Mouse (Mus musculus): ENCODE measurements around the gene Rai14.

Rai14 gene

DNA sequence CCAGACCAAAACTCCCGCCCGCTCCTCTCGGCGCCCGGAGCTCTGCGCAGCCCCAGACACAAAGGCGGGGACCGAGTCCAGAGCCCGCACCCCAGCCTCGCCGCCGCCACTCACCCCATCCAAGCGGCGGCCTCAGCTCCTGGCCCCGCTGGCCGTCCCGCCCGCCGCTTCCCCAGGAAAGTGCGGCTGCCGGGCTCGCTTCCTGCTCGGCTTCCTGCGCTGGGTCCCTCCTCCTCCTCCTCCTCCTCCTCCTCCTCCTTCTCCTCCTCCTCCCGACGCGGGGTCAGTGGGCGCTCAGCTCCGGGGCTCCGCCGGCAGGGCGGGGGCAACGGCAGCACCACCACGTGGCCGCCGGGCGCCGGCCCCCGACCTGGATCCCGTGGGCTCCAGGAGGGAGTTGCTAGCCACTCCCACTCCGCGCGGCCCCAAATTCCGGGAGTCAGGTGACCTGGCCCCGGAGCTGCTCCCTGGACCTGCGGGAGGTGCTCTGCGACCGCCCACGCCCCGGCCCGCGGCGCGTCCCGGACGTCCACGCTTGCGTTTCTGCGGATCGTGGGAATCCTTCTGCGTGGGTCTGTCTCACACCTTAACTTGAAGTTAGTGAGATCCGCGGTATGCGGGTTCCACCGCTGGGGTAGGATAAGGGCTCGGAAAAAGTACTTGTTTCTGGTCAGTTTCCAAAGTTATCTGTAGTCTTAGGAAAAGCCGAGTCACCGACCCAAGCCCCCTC lies at the start of gene Rai14:
Rai14 (minus strand) TSS at position 216 of the 730 bp plus-strand sequence.
- DNase-seq (ENCODE audit: low spot score) = peak; percentile 88

DNA sequence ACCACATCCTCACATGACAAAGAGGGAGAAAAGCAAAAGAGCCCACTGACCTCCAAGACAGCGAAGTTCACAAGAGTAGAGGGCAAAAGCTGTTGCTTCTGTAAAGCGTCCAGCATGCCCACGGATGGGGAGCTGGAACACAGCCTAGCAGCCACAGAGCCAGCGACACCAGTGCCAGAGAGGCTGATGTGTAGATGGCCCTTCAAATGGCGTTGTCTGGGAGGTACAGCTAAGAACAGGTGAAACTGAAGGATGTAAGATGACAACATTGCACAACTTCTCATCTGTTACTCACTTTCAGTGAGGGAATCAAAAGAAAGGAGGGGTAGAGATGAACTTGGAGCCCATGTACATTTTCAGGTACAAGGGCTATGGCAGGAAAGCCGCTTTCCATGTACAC lies 47.0 kb upstream of the Rai14 start:
- DNase-seq (ENCODE audit: low spot score) = no peak

DNA sequence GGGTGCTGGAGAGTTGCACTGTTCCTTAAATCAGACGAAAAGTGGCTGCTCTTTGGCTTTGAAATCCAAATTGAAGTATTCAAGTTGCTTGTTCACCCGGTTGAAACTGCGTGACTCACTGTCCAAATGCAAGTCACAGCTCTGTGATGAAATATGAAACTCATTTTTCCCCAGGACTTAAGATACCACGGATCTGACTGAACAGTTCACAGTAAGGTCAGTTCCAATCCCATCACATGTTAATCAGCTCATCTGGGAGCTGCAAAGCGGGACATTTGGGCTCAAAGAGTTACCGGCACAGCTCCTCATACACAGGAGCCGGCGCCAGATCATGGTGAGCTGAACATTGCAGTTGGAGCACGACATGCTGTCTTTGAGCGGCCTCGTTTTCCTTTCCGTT lies 45.6 kb upstream of the Rai14 start:
- DNase-seq (ENCODE audit: low spot score) = peak; percentile 33

DNA sequence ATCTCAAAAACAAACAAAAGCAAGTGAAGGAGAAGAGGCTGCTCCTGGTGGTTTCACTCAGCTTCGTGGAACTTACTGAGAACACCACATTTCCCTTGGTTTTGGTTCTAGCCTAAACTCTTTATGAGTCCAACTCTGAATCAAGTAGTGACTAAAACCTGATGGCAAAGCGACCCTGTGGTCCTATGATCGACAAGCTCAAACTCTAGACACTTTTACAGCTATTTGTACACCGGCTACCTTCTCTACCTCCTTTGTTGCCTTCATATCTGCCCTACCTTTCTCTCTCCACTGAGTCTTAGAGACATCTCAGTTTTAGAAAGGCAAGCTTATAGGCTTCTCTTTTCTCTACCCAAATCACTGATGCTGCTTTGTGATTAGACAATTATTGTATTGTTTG lies 45.0 kb upstream of the Rai14 start:
- DNase-seq (ENCODE audit: low spot score) = no peak

DNA sequence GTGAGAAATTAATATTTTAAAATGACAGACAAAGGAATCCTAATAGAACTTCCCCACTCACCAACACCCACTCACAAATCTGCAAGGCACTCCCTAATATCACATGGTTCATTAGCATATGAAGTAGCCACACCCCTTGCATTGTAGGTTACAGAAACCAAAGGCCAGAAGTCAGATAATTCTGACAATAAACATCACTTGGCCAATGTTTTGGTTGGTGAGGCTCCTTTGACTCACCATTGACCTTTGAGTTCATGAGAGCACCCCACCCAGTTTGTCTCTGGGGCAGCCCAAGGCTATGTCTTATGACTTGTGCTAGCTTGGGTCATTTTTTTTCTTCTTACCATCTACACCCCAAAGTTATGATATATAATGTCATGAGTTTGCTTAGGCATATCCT lies 44.4 kb upstream of the Rai14 start:
- DNase-seq (ENCODE audit: low spot score) = no peak

DNA sequence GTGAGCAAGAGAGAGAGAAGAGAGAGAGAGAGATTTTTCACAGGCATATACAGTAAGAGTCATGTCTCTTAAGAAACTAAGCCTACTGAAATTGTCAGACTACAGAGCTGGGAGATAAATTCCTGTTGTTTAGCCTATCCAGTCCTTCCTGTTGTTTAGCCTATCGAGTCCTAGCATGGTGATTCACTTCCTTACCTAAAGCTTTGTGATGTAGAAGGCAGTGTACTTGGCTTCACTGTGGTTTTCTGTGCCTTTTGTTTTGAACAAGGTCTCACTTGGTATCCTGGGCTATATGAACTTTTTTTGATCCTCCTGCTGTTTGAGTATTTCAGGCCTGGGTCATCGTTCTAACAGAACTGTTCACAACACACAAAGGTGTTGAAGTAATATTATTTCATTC lies 36.7 kb upstream of the Rai14 start:
- no peak for DNase-seq (ENCODE audit: low spot score)

DNA sequence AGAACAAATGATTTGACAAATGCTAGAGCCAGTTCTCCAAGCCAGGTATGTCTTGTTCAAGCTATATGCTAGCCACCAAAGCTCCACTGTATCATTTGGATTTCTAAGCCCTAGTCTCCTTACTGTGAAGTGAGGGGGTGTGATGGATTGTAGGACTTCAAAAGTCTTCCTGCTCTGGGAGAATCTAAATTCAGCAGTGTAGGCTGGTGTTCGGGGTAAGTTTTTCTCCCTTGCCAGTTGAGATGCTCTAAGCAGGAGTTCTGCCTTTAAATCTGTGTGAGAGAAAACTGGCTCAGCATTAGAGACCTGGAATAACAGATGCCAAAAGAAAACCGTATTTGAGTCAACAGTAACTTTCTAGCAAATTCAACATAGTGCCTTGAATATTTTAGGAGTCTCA lies 35.9 kb upstream of the Rai14 start:
- DNase-seq (ENCODE audit: low spot score) = no peak

DNA sequence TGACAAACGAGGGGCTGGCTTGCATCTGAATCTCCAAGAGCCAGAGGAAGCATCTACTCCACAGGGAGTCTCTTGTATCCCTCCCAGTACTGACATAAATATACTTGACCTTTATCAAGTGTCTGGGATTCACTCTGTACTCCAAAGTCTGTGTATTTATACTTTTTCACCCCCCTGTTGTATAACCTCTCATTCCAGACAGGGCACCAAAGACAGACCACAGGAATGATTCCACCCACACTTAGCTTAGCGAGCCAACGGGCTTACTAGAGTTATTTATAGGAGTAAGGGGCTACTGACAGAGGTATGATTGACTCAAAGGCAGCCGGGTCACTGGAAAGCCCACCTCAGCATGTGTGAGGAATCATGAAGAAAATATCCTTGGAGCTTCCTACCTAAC lies 35.3 kb upstream of the Rai14 start:
- DNase-seq (ENCODE audit: low spot score) = no peak

DNA sequence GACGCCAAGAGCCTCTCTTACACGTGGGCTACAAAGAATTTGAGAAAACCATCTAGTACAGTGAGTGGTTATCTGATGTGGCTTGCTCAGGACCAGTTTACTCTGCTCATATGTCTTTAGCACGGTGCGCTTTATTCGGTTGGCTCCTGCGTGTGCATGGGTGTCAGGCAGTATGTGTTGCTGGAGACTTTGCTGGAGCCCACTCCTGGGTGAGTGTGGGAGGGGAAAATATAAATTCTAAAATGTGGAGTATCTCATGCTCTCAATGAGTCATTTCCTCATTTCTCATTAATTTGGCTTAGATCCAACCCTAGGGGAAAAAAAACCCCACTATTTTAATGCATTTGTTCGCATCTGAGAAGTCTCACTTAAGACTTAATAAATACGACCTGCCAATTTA lies 33.2 kb upstream of the Rai14 start:
- no peak for DNase-seq (ENCODE audit: low spot score)

DNA sequence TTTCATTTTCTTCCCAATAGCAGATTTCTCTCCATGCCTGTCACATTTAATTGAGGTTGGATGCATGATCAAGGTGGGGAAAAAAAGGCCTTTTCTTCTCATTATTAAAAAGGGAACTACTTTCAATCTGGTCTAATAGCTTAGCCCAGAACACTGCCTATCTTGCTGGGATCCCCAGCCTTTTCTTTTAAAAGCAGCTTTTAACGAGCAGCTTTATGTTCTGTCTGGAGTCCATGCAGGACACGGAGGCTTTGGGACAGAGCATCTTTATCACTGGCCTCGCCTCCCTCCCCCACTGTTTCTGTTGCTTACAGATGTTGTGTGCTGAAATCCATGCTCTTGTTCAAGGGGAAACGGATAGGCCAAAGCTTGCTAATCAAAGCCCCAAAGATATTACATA lies 32.8 kb upstream of the Rai14 start:
- DNase-seq (ENCODE audit: low spot score) = no peak

DNA sequence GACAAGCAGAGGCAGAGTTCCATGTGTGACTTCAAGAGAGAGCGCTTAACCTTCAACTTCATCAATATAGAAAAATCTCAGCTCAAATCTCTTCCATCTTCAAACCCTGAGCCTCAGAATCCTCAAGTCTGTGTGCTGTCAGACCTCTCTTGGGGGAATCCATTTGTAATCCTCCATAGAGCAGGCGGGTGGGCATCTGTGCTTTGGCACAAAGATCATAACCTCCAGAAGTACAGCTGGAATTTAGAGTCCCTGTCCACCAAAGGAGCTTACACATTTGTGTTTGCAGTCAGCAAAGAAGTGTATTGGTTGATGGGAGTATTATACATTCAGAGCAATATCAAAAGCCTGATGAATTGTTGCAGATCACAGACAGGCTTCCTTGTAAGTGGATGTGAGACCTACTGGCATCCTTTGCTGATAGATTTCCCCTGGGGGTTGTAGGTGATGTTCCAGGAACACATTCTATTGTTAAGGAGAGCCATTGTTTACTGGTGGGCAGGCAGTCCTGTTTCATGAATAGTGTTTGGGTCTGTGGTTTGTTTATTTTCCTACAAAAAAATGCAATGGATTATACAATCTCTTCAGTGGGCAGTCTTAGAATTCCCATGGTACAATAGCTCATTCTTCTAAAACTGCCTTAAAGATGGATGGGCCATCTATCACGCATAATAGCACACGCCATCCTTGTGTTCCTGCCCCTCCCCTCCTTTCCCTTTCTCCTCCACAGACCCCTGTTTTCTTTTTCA lies 32.1 kb upstream of the Rai14 start:
- DNase-seq (ENCODE audit: low spot score) = no peak

DNA sequence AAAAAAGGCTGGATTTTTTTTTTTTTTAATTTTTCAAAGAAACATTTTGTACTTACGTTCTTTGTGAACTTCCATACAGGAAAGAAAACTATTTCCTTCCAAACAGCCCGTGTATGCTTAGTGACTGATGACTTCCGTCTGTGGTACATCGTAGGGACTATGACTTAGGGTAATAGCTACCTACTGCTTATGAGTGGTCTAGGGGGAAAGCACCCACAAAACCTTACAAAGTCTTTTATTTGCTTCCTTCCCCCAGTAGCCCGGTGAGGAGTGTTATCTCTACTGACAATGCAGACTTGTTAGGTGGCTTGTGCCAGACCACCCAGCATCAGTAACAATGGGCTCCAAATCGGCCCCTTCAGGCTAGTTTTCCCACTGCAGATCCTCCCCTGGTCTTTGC lies 28.0 kb upstream of the Rai14 start:
- DNase-seq (ENCODE audit: low spot score) = no peak

DNA sequence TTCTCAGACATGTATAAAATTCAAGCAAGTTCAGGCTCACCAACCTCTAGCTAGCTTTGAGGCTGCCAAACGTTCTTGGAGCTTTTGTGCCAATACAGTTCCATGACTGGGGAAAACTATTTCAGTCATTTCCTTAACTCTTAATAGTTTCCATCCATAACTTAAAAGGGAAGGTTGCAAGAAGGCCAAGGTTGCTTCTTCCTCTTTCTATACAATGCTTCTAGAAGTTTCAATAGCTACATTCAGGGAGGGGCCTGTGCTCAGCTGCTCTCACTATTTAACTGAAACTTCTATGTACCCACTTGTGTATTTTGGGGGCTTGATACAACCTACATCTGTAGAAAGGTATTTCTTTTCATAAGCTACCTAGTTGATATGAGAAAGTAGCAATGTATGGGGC lies 24.9 kb upstream of the Rai14 start:
- DNase-seq (ENCODE audit: low spot score) = no peak

DNA sequence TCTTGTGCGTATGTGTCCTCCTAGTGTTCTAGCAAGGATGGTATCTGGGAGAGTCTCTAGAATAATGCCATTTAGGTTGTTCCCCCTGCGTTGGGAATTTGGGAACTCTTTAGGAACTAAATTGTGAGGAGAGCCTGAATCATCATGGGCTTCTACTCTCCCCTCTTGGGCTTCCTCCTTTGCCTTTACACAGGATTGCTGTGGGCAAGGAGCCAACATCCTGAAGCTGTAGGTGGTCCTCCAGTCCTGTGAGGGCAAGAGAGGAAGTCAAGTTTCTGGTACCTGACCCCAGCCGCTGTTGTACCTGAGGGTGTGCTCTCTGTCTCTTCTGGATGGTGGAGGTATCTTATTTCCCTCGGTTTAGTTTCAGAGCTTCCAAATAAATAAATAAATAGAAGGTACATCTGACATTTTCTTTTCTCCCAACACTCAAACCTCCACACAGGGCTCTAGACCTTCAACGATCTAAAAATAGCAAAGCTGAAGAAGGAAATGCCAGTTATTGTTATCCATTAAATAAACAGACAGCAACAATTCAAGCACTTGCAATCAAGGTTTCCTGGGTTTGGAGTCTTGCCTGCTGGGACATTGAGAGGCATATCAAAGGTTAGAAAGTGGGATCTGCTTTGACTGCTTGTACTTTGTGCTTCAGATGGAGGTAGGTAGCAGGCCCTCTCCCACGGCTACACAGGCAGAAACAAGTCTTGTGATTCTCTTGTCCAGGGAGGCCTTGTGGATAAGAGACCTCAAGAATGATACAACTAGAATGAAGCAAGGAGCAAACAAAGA lies 24.1 kb upstream of the Rai14 start:
- no peak for DNase-seq (ENCODE audit: low spot score)

DNA sequence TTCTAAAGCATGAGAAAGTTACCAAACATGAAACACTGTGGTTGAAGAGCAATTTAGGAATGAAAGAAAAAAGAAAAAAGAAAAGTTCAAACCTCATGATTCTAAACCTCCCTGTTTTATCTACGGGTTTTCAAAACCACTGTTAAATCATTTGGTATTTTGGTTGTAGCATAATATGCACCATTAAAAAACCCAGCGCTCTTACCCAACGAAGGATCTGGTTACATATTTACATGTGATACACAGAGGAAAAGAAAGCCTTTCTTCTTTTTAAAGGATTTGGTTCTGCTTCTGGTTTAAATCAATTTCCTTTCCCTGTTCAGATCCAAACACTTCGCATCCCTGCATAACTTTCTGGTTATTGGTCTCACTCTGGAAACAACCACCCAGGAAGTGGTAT lies 21.5 kb upstream of the Rai14 start:
- DNase-seq (ENCODE audit: low spot score) = no peak

DNA sequence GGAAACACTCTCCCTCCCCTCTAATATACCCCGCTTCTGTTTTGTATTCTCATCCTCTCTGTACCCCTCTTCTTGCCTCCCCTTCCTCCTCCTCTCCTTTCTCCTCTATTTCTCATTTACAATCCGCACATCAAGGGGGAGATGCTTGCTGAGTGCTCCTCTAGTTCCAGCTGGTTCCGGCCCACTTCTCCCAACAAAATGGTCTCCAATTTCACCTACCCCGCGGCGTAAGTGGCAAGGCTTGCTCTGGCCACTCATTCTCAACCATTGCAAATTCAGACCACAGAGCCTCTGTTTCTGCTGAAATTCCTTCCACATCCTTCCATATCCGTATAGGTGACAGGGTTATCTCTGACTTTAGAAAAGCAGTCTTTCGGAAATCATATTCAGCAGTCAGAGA lies 20.8 kb upstream of the Rai14 start:
- no peak for DNase-seq (ENCODE audit: low spot score)

DNA sequence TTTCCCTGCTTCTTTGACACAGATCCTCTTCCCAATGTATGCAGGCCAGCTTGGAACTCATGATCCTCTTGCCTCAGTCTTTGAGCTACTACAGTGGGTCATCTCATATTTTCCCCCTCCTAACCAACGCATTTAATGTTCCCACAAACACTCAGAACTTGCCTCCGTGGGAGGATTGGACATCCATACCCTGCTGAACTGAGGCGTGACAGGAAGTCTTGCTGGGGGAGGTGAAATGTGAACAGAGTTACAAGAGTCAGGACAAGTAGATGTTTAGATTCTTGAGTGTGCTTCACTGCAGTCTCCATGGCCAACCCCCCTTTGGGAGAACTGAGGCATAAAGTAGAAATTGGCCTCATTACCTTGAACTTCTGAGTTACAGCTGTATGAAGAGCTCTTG lies 17.0 kb upstream of the Rai14 start:
- DNase-seq (ENCODE audit: low spot score) = no peak

DNA sequence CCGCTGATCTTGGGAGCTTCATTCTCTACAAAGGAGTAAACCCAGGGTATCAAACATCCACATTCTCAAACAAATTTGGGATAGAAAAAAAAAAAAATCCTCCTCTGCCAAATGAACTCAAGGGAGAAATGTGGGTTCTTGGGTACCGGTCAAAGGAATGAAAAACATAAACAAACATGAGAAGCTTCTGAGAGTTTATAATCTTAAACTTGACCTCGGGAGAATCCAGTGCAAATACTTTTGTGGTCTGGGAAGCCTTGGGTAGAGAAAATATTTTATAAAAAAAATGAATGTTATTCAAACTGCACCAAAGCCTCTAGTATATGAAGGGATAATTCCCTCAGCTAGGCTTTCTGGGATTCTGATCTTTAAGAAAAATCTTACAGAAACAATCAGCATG lies 11.8 kb upstream of the Rai14 start:
- DNase-seq (ENCODE audit: low spot score) = no peak

DNA sequence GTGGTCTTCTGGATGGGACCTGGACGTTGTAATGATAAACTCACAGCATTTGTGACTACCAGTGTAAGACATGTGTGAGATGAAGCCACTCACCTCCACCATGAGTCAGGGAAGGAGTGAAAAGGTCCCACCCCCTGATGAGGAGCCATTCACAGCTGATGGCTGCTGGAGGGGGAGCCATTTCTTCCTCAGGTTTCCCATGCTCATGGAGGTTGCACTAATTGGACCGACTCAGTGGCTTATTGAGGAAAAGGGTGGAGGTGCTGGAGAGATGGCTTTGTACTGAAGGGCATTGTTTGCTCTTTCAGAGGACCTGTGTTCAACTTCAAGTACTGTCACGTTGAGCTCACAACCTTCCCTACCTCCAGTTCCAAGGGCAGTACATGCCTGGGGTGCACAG lies 10.4 kb upstream of the Rai14 start:
- DNase-seq (ENCODE audit: low spot score) = no peak

DNA sequence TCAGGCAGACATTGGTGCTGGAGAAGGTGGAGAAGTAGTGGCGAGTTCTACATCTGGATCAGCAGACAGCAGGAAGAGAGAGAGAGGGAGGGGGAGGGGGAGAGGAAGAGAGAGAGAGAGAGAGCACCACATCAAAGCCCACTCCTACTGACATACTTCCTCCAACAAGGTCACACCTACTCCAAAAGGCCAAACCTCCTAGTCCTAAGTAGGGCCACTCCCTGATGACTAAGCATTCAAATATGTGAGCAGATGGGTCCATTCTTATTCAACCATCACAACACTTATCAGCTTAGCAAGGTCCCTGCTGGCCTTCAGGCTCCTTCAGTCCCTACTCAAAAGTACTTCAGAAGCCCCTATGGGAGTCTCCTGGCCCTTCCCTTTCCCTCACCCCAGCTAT lies 9.1 kb upstream of the Rai14 start:
- no peak for DNase-seq (ENCODE audit: low spot score)

DNA sequence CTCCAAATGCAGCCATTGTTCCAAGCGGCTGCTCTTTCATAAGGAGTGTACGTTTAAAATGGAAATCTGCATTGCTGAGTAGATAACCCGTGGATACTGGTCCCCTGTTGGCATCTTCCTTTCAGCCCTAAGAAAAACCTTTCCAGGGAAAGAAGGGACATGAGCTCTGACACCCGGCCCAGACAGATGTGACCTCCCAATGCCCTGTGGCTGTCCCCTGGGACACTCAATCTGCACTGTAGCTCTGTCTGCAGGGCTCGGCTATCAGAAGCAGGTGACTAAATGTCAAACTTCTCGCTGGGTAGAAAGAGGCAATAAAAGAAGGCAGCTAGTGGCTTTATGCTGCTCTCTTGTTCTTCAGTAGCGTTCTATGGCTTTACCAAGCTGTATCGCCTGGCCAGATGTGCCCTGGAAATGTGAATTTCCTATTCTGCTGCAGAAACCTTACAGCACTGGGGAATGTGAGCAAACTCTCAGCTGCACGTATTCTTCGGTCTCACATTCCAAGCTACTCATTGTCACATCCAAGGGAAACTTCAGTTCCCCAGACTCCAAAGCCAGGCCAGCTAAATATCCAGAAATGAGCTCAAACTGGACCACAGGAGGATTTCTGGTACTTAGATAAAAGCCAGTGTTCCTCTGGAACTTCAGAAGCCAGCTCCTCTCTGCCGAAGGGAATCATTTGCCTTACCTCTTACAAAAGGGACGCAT lies 8.4 kb upstream of the Rai14 start:
- DNase-seq (ENCODE audit: low spot score) = no peak

DNA sequence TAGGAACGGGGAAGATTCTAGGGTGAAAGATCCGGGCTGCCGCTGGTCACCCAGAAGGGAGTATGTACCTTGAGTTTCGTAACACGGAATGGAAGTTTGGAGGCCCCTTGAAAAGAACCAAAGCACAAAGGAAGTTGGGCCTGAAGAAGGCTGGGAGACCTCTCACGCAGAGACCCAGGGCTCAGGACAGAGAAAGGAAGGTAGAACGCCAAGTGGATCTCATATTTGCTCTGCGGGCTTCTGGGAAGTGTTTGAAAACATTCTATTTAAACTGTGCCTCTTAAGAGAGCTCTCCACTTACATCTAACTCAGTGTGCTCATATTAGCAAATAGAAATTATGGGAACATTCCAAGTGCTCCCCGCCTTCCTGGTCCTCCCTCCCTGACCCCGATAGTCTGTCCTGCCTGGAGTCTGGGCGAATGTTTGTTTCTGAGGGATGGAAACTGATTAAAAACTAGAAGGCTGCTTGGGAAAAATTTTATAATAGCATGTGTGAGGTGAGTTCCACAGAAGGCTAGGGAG lies 6.9 kb upstream of the Rai14 start:
- DNase-seq (ENCODE audit: low spot score) = no peak

Measured in urinary bladder, postnatal 14 days (tissue).